Mouse (Mus musculus): ENCODE data around the gene Clcnkb.

DNA sequence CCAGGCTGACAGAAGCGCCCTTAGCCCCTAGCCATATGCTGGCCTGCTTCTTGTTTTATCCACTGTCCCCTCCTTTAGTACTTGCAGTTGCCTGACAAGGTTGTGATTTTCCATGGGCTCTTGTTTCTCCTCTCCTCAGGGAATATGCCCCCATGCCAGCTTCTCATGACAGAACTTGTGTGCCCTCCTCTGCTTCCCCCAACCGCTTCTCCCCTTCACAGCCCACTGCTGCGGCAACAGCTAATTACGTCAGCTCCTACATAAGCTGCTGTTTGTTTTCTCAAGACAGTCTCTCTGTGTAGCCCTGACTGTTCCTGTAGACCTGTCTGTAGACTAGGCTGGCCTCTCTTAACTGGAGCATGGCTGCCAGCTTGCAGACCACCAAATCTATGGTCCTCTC, 39.7 kb upstream of the Clcnkb start:
- TF ChIP-seq CTCF (IDR thresholded peaks at IDR 0.05; ENCODE audit: insufficient read depth, low read length): no peak
- no peak for TF ChIP-seq POLR2A (IDR thresholded peaks at IDR 0.05; ENCODE audit: borderline replicate concordance, extremely low read depth, low read depth, low read length)

All from lung, adult 2 months (tissue).